Mouse (Mus musculus) lung, embryonic 14.5 days (tissue): ENCODE measurements around the gene Jarid2. TPM values are rescaled to one million over a fixed set of nuclear protein-coding genes. Genes with fewer than 3 reads are reported as not detected.

Experiments
- ATAC-seq: fragments of 200-750 bp; cut with Nextera tagmentation; 2 replicates; pipeline ENCODE4 v1.8.0; 2017; ENCODE audit warnings: mild to moderate bottlenecking, moderate TSS enrichment, moderate library complexity; ENCODE audit not compliant: insufficient read depth
- DNase-seq: peaks from one replicate; pipeline ENCODE4 v3.0.0-alpha.2; 2015
- H3K27ac ChIP-seq: fragments of 300-500 bp; sonication (generic); 2 replicates; pipeline ENCODE4 v1.5.1; 2014; ENCODE audit warnings: low read depth, mild to moderate bottlenecking, moderate library complexity
- H3K27me3 ChIP-seq: fragments of 300-500 bp; sonication (generic); 2 replicates; pipeline ENCODE4 v1.6.1; 2014; ENCODE audit warnings: low read length, control low read depth; ENCODE audit not compliant: insufficient read depth
- H3K36me3 ChIP-seq: fragments of 300-500 bp; sonication (generic); 2 replicates; pipeline ENCODE4 v1.6.1; 2014; ENCODE audit warnings: control low read depth; ENCODE audit not compliant: insufficient read depth
- H3K4me1 ChIP-seq: fragments of 300-500 bp; sonication (generic); 2 replicates; pipeline ENCODE4 v1.6.1; 2014; ENCODE audit warnings: antibody characterized with exemption, control low read depth; ENCODE audit not compliant: insufficient read depth
- H3K4me2 ChIP-seq: fragments of 300-500 bp; sonication (generic); 2 replicates; pipeline ENCODE4 v1.6.1; 2014; ENCODE audit warnings: mild to moderate bottlenecking
- H3K4me3 ChIP-seq: fragments of 300-500 bp; sonication (generic); 2 replicates; pipeline ENCODE4 v1.5.1; 2014; ENCODE audit warnings: low read depth, low read length
- H3K9ac ChIP-seq: fragments of 300-500 bp; sonication (generic); 2 replicates; pipeline ENCODE4 v1.6.1; 2014
- H3K9me3 ChIP-seq: fragments of 300-500 bp; sonication (generic); 2 replicates; pipeline ENCODE4 v1.6.1; 2016; ENCODE audit warnings: low read depth, low read length, control low read depth
- CTCF ChIP-seq: IDR thresholded peaks from 2 replicates; pipeline ENCODE4 v1.5.1; 2016; ENCODE audit warnings: antibody characterized with exemption, low read depth
- WGBS: fragments of 180-500 bp; shearing (Covaris S2); extraction: QIAGEN DNeasy Blood & Tissue Kit; methylation state at CpG from one replicate; pipeline ENCODE4 v1.1.7; 2014; 5-methylcytosine and 5-hydroxymethylcytosine counted together
- polyA plus RNA-seq: library from polyadenylated mRNA; unstranded; fragments of >200 nt; fragmentation: Nextera tagmentation; extraction: Ambion mirVana; gene quantifications from 2 replicates; pipeline ENCODE4 v1.2.1, GENCODE M21; 2014

Gene Jarid2
- polyA plus RNA-seq, 1 experiment from 2014 or later, result 18.4 TPM

DNA sequence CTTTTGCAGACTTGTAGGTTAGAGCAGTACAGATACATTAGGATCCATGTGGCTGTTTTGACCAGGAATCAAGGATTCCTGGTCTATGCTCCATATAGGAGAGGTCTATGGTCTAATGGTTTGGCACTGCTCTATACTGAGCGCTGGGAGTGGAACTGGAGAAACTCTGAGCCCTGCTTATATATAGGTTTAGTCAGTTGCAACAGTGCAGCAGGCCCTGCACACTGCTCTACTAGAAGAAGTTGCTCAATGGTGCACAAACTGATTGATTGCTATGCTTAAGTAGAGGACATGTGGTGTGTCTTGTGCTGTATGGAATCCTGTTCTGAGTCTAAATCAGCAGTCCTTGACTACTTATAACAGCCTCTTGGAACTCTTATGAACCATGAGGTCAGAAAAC, 31.5 kb downstream of the Jarid2 start:
- no peak overlapping the region for H3K4me3 ChIP-seq
- WGBS, result 85% methylated on average over 1 of the region's 1 CpGs
- H3K27me3 ChIP-seq, result no peaks in the 10 kb centered on the region
- no peak overlapping the region for H3K27ac ChIP-seq
- H3K9me3 ChIP-seq, result no peaks in the 10 kb centered on the region
- no peaks in the 10 kb centered on the region for H3K36me3 ChIP-seq
- H3K4me2 ChIP-seq, result no peak overlapping the region
- TF ChIP-seq CTCF, result no peak
- H3K4me1 ChIP-seq, result no peaks in the 10 kb centered on the region
- no peak overlapping the region for H3K9ac ChIP-seq
- DNase-seq, result no peak
- ATAC-seq, result no peak

DNA sequence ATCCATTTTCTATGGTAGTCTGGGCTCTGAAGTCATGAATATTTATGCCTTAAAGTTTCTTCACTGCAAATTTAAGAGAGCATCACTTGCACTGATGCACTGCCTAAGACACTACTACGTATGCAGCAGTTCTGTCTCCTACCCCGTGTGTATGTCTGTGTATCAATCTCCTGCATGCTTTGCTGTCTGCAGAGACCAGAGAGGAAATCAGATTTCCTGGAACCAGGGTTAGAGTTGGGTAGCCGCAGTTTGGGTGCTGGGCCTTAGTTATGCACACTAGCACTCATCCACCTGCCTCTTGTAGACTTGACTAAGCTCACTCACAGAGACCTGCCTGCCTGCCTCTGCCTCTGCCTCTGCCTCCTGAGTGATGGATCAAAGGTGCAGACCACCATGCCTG, 33.8 kb downstream of the Jarid2 start:
- ATAC-seq (no peak), DNase-seq (no peak)
- no peaks in the 10 kb centered on the region for H3K9me3 ChIP-seq
- WGBS, result 55% methylated on average over 3 of the region's 3 CpGs
- no peaks in the 10 kb centered on the region for H3K4me1 ChIP-seq
- no peak overlapping the region for H3K9ac ChIP-seq
- H3K4me2 ChIP-seq, result no peak overlapping the region
- H3K27me3 ChIP-seq, result no peaks in the 10 kb centered on the region
- H3K27ac ChIP-seq, result peak overlapping the region; percentile 18; the same call in 1 of the 2 replicates
- no peak overlapping the region for H3K4me3 ChIP-seq
- no peak for TF ChIP-seq CTCF
- H3K36me3 ChIP-seq, result no peaks in the 10 kb centered on the region

DNA sequence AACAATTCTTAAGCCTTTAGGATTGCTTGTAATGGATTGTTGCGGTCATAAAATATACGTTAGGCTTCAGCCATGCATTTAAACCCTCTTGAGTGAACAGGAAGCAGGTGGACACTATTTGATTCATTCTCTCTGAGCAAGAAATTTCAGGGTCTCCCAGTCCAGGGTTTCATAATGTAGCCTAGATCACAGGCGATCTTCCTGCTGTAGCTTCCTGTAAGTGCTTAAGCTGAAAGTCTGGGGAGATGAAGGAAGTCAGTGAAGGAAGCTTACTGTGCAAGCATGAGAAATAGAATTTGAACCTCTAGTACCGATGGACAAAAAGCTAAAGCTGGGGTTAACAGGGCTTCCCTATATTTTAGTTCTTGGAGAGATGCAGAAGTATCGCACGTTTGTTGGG, 38.5 kb downstream of the Jarid2 start:
- Histone ChIP-seq H3K27ac (no peak overlapping the region), H3K27me3 (no peaks in the 10 kb centered on the region), H3K9me3 (no peaks in the 10 kb centered on the region), H3K4me2 (no peak overlapping the region), H3K9ac (no peak overlapping the region), H3K4me3 (no peak overlapping the region), H3K4me1 (no peaks in the 10 kb centered on the region), H3K36me3 (no peaks in the 10 kb centered on the region)
- 77% methylated on average over 6 of the region's 6 CpGs for WGBS
- no peak for TF ChIP-seq CTCF
- ATAC-seq (no peak), DNase-seq (no peak)

DNA sequence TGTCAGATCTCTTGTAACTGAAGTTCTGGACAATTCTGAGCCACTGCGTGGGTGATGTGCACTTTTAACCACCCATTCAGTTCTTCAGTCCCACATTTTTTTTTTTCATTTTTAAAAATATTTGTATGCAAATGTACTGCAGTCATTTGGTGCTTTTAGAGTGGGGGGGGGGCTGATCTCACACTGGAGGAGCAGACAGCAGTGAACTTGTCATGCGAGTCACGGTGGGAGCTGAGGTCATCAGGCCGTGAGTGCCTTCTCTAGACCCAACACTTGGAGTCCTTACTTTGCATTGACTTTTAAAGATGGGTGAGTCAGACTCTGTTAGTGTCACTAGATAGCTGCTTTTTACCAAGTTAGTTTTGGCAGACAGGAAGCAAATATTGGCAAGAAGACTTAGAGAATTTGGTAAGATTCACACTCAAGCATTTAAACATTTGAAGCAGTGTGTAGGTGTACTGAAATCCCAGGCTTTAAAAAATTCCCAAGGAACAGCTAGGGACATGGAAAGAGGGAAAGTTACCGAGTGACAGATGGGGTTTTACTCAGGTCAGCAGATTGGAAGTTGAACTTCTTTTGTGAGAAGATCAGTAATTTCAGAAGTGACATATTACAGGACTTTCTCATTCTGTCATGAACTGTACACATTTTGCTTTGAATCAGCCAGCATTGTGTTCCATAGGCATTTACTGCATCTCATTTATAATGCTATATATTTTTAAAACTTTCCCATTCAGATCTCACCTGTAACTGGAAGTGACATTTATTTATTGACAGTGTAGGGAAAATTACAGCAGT, 41.7 kb downstream of the Jarid2 start:
- 64% methylated on average over 5 of the region's 5 CpGs for WGBS
- Histone ChIP-seq H3K27me3 (no peaks in the 10 kb centered on the region), H3K36me3 (no peaks in the 10 kb centered on the region), H3K4me1 (no peaks in the 10 kb centered on the region), H3K9me3 (no peaks in the 10 kb centered on the region), H3K4me2 (no peak overlapping the region), H3K9ac (no peak overlapping the region), H3K27ac (no peak overlapping the region), H3K4me3 (no peak overlapping the region)
- ATAC-seq, result no peak
- no peak for TF ChIP-seq CTCF
- DNase-seq, result no peak

DNA sequence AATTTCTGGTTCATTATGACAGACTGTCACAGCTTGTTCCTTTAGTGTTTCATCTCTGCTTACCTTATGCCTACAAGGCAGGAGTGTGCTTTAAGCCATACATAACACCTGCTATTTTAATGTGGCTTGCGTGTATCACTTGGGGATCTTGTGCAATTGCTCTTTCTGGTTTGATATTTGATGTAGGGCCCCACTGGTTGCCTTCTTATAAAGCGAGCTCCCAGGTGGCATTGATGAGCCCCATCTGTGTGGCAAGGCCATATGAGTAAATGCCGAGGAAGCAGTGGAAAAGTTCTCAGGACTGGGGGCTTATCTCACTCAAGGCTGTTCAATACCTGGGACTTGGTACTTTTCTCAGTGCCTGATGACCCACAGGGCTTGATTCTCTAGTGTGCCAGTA, 43.5 kb downstream of the Jarid2 start:
- no peaks in the 10 kb centered on the region for H3K4me1 ChIP-seq
- no peak overlapping the region for H3K27ac ChIP-seq
- no peak for TF ChIP-seq CTCF
- ATAC-seq (no peak), DNase-seq (no peak)
- no peaks in the 10 kb centered on the region for H3K36me3 ChIP-seq
- H3K27me3 ChIP-seq, result no peaks in the 10 kb centered on the region
- H3K9me3 ChIP-seq, result no peaks in the 10 kb centered on the region
- WGBS, result 73% methylated on average over 3 of the region's 3 CpGs
- H3K4me3 ChIP-seq, result no peak overlapping the region
- no peak overlapping the region for H3K4me2 ChIP-seq
- no peak overlapping the region for H3K9ac ChIP-seq

DNA sequence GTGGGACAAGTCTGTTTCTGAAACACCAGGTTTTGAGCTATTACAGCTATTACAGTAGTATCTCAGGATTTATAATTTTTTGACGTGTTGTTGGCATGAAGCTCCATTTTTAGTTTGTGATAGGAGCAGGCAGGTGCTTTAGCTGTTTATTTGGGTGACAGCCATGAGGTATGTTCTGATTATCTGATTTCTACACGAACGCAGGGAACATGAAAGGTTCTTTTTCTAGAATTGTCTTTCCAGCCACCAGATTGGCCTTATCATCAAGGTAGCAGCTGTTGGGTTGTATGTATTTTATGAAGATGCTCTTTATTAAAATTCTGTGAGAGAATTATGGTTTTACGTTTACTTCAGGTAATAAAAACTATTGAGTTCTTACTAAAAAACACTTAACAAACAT, 45.1 kb downstream of the Jarid2 start:
- DNase-seq, result no peak
- no peak for TF ChIP-seq CTCF
- Histone ChIP-seq H3K9ac (no peak overlapping the region), H3K4me3 (no peak overlapping the region), H3K9me3 (no peaks in the 10 kb centered on the region), H3K4me1 (no peaks in the 10 kb centered on the region), H3K27me3 (no peaks in the 10 kb centered on the region), H3K4me2 (no peak overlapping the region), H3K27ac (no peak overlapping the region), H3K36me3 (no peaks in the 10 kb centered on the region)
- no peak for ATAC-seq
- WGBS, result 87% methylated on average over 4 of the region's 4 CpGs

DNA sequence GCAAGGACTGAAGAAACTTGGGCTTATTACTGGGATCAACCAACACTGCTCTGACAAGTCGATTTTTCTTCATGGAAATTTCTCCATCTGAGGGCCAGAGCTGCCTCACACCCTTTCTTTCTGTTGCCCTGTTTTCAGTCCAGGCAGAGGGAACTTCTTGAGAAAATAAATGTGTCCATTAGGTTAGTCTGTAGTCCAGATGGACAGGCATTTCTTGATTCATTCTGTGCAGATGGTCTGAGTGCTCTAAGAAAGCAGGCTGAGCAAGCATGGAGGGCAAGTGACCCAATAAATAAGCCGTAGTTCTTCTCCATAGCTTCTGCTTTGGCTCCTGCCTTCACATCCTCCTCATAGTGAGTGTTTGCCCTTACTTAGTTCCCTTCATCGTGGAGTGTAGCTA, 46.1 kb downstream of the Jarid2 start:
- Histone ChIP-seq H3K27ac (no peak overlapping the region), H3K4me3 (no peak overlapping the region), H3K9ac (no peak overlapping the region), H3K27me3 (no peaks in the 10 kb centered on the region), H3K9me3 (no peaks in the 10 kb centered on the region), H3K4me1 (no peaks in the 10 kb centered on the region), H3K4me2 (no peak overlapping the region), H3K36me3 (no peaks in the 10 kb centered on the region)
- TF ChIP-seq CTCF, result no peak
- ATAC-seq, result no peak
- WGBS, result 70% methylated on average over 3 of the region's 3 CpGs
- DNase-seq, result no peak

DNA sequence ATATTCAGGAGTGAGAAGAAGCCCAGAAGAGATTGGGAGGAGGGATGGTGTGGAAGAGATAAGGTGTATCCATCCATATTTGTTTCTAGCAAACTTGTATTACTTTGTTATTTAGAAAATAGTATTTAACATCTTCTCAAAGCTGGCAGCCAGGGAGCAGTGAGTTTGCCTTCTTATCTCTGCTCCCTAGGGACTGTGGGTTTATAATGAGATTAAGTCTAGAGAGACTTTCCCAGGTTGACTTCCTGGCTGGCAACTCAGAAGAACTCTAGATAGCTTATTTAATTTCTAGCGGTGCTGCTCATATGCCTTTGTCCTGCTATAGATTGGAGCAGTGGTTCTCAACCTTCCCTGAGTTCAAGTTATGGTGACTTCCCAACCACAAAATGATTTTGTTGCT, 51.2 kb downstream of the Jarid2 start:
- H3K27ac ChIP-seq, result no peak overlapping the region
- H3K4me2 ChIP-seq, result no peak overlapping the region
- H3K9ac ChIP-seq, result no peak overlapping the region
- no peak for ATAC-seq
- no peaks in the 10 kb centered on the region for H3K36me3 ChIP-seq
- no peak overlapping the region for H3K4me3 ChIP-seq
- no peak for DNase-seq
- 66% methylated on average over 1 of the region's 1 CpGs for WGBS
- TF ChIP-seq CTCF, result no peak
- H3K4me1 ChIP-seq, result no peaks in the 10 kb centered on the region; the same call in 1 of the 2 replicates
- no peaks in the 10 kb centered on the region for H3K9me3 ChIP-seq
- H3K27me3 ChIP-seq, result no peaks in the 10 kb centered on the region
